Mouse (Mus musculus) spleen, postnatal 36 days (tissue): ENCODE results near the gene Cnpy3.
A peak's percentile ranks its signal among the peaks of the same experiment; 100 is the strongest.
"Not testable (repeated sequence)": the region's sequence is repeated elsewhere in the genome, so short reads cannot be mapped to it uniquely, and the experiment has no call there.

Experiments
- DNase-seq, 2 experiments: peaks; one replicate each; pipeline ENCODE4 v3.0.0; 2022; ENCODE audit warnings: low spot score in 2 of 2, mixed read lengths in 1 of 2

Cnpy3 gene

GRCm38 (mm10) chr17:46764916-46765315 is 12.9 kb upstream of the Cnpy3 start:
- not testable (repeated sequence) for DNase-seq

GRCm38 (mm10) chr17:46763544-46763943 is 11.5 kb upstream of the Cnpy3 start, which contains the start of gene Ptcra:
Gene Ptcra, minus strand, starts transcription at chr17:46763712.
- no peak for DNase-seq

- DNase-seq, result no peak
Measured at GRCm38 (mm10) chr17:46758753-46759152, 6.7 kb upstream of the Cnpy3 start.

GRCm38 (mm10) chr17:46751056-46751793 is 789 bp downstream of the Cnpy3 start:
- peak; percentile 90 for DNase-seq

GRCm38 (mm10) chr17:46750580-46750979 is 1.4 kb downstream of the Cnpy3 start:
- no peak for DNase-seq

- DNase-seq, result no peak
Measured at GRCm38 (mm10) chr17:46749282-46749681, 2.7 kb downstream of the Cnpy3 start.

GRCm38 (mm10) chr17:46747806-46748205 is 4.2 kb downstream of the Cnpy3 start:
- DNase-seq, result no peak

- DNase-seq, result no peak
Measured at GRCm38 (mm10) chr17:46747234-46747633, 4.8 kb downstream of the Cnpy3 start.

GRCm38 (mm10) chr17:46745506-46745905 is 6.5 kb downstream of the Cnpy3 start:
- no peak for DNase-seq

- DNase-seq, result no peak
Measured at GRCm38 (mm10) chr17:46742986-46743385, 9.0 kb downstream of the Cnpy3 start.

- DNase-seq, result no peak
Measured at GRCm38 (mm10) chr17:46741305-46741704, 10.7 kb downstream of the Cnpy3 start.

- DNase-seq, result peak in 1 of 2 experiments; percentile 39
Measured at GRCm38 (mm10) chr17:46736160-46736559, 15.9 kb downstream of the Cnpy3 start.

GRCm38 (mm10) chr17:46735287-46735686 is 16.7 kb downstream of the Cnpy3 start:
- DNase-seq, result no peak

- no peak for DNase-seq
Measured at GRCm38 (mm10) chr17:46734055-46734454, 18.0 kb downstream of the Cnpy3 start.

- DNase-seq, result no peak
Measured at GRCm38 (mm10) chr17:46728904-46729318, 23.1 kb downstream of the Cnpy3 start, which contains the start of gene Gnmt. Gene Gnmt, minus strand, starts transcription at chr17:46729168.

GRCm38 (mm10) chr17:46728496-46728895 is 23.5 kb downstream of the Cnpy3 start:
- DNase-seq, result no peak

GRCm38 (mm10) chr17:46728021-46728420 is 24.0 kb downstream of the Cnpy3 start:
- no peak for DNase-seq

GRCm38 (mm10) chr17:46727271-46727670 is 24.7 kb downstream of the Cnpy3 start:
- DNase-seq, result no peak

GRCm38 (mm10) chr17:46725731-46726645 is 26.0 kb downstream of the Cnpy3 start:
- DNase-seq, result no peak

GRCm38 (mm10) chr17:46725273-46725672 is 26.7 kb downstream of the Cnpy3 start:
- no peak for DNase-seq

- no peak for DNase-seq
Measured at GRCm38 (mm10) chr17:46724477-46725084, 27.4 kb downstream of the Cnpy3 start.

- DNase-seq, result no peak
Measured at GRCm38 (mm10) chr17:46721077-46721476, 30.9 kb downstream of the Cnpy3 start.
